Mouse (Mus musculus): ENCODE results near the gene Pdlim5.
"Not testable (repeated sequence)": the region's sequence is repeated elsewhere in the genome, so short reads cannot be mapped to it uniquely, and the experiment has no call there.

Pdlim5 gene

DNA sequence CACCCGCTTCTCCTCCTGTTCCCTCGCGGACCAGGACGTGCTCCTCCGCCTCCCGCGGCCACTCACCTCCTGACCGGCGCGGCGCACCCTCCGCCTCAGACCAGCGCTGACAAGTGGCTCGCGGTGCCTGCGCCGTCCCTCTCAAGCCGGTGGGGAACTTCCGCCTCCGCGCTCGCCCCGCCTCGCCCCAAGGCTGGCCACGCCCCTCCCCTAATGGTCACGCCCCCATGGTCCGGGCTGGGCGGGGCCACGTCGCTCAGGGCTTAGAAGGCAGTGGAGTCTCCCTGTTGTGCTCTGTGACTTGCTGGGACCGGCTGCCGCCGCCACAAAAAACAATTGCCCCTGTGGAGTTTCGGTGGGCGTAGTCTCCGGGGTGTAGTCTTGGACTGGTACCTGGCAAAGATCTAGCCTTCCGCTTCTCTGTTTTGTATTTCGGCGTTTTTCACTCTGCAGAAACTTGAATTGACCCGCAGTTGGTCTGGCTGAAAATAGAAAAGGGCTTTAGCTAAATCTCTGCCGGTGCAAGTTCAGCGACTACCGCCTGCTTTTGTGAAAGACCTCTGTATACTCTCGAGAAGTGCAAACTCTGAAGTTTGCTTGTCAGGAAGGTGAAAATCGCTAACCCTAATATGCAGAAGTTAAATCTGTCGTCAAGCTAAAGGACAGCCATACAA, at the start of gene Pdlim5:
Pdlim5 (minus strand) TSS at position 177 of the 674 bp plus-strand sequence.
- peak; percentile 95 for DNase-seq

DNA sequence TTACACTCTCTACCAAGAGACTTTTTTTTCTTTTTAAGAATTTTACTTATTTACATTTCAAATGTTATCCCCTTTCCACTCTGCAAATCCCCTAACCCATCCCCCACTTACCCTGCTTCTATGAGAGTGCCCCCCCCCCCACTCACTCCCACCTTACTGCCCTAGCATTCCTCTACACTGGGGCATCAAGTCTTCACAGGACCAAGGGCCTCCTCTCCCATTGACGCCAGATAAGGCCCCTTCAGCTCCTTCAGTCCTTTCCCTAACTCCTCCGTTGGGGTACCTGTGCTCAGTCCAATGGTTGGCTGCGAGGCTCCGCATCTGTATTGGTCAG, 48.2 kb upstream of the Pdlim5 start:
- DNase-seq: no peak

DNA sequence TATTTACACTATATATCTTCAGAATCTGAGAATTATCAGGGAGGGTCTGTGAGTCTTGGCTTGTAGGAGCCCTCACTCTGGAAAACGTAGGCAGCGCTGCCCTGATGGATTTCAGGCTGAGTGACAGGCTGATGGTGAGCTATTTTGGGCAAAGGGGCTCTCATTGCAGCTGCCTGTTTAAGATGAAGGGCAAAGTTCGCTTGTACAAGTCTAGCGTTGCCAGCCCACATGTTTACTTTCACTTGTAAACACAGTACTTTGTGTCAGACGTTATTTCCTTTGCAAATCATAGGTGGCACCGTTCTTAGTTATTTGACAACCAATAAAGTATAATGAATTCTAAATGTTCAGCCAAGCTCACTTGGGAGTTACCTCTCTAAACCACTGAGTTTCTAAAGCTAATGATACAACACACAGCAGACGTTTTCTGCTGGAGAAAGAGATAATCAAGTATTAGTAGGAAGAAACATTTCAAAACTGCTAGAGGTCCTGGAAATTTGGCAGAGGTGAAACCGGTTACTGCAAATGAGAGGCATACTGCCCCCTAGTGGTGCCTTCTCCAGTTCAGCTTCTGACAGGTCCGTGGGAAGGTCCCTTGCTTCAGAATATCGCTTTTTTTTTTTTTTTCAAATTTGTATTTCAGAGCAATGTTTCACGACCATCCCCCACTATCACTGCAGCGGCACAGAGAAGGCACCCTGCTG, 47.7 kb upstream of the Pdlim5 start:
- DNase-seq: peak; percentile 90

DNA sequence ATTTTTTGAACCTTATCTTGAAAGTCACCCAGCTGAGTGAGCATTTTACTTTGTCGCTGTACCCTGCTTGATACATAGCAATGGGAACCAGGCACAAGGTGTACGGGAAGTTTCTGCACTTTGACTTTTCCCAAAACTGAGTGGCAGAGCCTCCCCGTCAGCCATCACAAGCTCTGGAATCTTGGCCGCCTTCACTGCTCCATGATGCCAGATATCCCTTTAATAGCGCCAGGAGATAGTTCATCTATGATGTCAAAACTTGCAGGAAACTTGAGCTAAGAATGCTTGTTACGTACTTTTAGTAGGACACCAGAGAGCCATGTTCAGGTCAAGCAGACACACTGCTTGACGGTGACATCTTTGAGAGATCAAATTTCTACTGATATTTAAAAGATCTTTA, 46.7 kb upstream of the Pdlim5 start:
- no peak for DNase-seq

DNA sequence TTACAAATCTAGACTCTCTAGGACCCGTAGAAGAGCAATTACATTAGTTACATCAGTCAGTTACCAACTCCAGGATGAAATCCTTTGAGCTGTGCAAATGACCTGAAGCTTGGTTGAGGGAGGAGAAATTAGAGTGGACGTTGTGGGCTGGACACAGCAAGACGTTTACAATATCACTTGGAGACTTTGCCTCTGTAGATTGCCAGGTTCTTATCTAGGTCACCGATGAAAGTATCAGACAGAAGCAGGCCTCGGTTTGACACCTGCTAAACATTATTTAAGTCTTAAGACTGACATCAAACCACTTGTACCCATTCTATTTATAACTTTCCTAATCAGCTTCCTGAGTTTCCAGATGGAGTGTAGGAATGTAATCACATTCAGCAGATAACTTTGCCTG, 45.6 kb upstream of the Pdlim5 start:
- DNase-seq: no peak

DNA sequence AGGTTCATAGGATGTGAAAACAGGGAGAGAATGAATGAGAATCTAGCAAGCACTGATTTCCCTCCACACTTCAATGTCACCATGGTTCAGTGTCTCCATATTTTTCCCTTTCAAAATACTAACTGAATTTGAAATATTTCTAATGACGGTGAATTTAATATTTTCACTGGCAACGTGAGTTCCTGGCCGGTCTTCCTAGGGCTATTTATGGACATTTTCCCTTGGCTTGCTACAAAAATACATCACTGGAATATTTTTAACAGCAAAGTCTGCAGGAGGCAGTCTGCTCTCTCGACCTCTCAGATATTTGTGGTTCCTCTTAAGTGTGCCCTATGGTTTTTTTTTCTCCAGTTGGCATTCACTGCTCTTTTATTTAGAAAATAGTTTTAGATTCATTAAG, 44.7 kb upstream of the Pdlim5 start:
- no peak for DNase-seq

DNA sequence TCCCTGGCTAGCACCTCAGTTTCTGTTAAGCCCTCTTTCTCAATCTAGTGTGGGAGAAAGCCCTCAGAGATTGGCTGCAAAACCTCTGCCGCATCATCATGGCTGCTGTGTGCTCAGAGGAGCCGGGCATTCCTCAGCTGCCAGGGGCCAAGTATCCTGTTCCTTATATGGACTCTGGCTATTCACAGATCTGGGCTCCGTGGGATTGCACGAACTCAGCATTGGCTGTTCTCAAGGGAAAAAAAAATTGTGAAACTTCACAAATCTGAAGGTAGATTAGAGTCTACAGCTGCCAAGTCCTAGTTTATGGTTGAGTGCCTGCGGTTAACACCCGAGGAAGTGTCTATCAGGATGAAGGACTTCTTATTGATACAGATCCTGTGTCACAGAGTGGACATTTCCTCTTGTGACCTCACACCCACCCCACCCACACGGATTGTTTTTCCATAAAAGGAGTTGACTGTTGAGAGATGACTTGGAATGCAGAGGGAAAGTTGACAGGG, 44.1 kb upstream of the Pdlim5 start:
- no peak for DNase-seq

DNA sequence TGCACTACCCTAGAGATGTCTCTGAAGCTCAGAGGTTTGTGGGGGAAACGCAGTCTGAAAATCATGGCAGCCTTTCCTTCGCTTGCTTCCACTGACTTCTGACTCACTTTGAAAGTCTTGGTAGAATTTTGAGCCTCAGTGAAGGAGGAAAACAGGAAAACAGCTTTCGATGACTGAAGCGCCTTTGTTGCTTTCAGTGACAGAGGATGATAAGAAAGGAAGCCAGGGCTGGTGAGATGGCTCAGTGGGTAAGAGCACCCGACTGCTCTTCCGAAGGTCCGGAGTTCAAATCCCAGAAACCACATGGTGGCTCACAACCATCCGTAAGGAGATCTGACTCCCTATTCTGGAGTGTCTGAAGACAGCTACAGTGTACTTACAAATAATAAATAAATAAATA, 43.1 kb upstream of the Pdlim5 start:
- DNase-seq: not testable (repeated sequence)

DNA sequence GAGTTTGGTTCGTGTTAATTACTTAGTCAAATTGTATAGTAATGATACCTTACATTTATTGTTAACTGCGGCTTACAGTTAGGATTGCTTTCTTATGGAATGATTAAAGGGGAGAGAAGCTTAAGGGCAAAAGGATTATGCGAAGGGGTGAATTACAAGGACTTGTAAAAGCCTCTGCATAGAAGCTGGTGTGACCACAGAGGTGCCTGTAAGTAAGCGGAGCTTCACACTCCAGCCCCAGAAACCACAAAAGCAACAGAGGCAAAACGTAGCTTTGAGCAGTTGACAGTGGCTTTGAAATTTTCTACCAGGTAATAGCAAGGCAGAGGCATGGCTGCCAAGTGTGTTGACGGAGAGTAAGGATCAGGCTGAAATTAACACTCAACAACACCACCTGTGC, 41.3 kb upstream of the Pdlim5 start:
- DNase-seq: no peak

DNA sequence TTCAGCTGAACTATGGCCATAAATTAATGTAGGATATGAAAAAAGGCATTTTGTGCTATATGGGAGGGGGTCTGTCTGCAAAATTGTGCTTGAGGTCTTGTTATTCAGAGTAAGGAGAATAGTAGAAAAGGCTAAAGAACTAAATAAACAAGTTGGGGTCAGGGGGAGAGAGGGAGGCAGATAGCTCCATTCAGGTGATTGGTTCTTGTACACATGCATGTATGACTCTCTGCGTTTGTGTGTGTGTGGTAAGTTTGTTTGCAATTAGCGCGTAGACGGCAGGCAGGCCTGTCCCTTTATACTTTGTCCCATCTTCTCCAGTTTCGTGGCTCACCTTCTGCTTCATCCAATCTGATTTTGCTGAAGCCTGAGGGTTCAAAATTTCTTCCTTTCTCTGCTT, 40.7 kb upstream of the Pdlim5 start:
- no peak for DNase-seq

DNA sequence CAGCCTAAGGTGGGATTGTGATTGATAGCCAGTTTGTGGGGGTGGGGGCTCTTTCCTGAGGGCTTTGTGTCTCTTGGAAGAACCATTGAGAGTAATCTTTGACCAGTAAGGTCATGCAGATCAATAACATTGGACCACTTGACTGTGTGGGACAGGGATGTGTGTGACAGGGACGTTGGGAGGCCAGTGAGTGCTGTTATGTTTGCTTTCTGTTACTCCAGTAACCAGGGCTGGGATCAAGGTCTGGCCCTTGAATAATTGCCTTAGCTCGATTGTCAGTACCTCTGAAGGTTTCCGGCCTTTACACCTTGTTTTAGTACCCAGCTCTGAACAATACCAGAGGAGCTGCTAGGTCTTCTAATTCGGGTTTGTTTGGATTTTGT, 39.3 kb upstream of the Pdlim5 start:
- no peak for DNase-seq

DNA sequence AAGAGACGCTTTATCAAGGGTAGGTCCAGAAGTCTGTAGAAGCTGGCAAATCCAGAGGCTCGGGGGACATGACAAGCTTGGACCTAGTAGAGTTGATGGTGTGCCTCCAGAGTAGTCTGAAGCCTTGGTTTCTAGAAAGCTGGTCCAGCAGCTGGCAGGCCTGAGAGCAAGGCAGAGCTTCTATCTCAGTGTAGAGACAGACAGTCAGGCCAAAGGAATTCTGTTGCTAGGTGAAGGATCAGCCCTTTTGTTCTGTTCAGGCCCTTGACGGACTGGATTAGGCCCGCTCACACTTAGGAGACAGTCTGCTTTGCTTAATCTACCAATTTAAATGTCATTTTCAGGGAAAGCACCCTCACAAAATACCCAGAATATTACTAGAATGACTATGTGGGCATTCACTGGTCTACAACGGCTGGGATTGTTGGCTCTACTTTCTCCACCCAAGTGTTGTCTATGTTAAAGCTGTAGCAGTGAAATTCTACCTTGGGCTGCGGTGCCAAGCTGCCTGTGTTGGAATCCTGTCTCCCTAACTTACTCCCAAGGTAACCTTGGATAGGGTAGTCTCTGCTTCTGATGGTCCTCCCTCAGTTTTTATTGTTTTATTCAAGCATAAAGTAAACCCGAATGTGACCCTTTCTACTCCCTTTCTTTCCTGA, 38.8 kb upstream of the Pdlim5 start:
- no peak for DNase-seq

DNA sequence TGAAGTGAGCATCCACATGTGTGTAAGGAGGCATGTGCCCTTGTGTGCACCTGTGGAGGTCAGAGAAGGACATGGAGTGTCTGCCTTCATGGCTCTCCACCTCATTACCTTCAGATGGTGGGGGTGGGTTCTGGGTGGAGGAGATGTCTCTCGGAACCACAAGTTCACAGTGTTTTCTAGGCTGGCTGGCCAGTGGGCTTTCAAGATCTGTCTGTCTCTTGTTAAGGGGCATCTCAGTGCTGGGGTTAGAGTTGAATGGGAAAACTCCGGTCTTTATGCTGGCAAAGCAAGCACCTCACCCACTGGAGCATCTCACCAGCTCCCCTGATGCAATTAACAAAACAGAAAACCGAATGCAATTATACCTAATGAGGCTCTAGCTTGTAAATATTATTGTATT, 36.0 kb upstream of the Pdlim5 start:
- DNase-seq: no peak

DNA sequence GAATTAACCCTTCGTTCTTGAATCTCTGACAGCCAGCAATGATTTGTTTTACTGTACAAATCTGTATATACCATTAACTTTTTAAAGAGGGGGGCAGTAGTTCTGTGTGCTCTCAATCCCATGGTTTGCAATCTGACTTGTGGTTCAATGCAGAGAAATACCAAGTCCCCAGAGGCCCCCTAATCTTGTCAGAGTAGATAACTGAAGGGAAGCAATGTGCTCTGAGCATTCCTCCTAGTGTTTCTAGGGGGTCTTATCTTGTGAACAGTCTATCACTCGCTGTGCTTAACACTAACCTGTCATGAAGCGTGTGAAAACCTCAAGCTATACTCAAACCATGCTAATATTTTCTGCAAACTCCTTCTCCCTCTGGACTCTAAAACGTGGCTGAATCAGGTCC, 34.6 kb upstream of the Pdlim5 start:
- no peak for DNase-seq

DNA sequence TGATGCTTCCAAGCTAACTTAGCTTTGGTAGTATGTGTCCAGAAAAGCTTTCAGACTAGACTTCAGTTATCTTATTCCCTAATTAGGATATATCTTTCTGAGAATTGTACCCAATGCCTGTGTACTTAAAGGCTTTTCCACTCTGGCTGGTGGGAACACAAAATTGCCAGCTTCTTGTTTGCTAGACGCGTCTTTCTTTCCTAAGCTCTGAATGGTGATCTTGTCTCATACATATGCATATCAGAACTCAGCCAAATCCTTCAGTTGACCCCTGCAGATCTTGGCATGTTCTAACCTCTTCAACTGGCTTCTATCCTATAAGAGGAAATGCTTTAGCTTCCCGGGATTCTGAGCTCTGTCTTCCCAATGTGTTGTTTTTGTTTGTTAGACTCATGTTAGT, 31.3 kb upstream of the Pdlim5 start:
- no peak for DNase-seq

DNA sequence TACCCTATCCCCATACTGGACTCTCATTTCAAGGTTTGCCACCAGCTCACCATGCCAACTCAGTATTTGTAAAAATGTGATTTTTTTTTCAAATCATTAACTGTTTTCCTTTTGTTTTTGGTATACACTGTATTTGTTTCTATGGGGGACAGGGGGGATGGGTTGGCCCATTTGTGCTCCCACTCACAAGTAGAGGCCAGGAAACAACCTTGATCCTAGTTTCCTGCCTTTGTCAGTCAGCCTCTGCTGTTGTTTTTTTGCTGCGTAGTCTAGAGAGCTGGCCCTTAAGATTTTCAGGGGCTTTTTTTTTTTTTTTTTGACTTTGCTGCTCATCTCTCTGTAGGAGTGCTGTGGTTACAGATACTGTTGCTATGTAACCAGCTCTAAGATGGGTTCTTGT, 28.6 kb upstream of the Pdlim5 start:
- DNase-seq: no peak

DNA sequence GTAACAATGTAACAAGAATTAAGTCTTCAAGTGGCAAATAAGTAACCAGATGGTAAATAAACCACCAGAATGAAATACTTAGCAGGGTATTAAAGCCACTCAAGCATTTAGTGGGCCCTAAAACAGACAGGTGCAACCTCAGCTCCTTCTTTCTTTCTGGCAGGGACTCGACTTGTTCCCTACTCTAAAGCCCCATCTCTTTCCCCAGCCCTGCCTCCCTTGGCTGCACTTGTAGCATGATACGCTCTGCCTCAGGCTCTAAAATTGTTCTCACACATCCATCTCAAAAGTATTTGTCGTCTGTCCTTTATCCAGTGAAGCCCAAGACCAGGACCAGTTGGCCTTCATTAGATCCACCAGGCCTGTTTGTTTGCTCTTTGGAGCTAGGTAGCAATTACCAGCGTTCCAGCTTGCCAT, 28.0 kb upstream of the Pdlim5 start:
- no peak for DNase-seq

DNA sequence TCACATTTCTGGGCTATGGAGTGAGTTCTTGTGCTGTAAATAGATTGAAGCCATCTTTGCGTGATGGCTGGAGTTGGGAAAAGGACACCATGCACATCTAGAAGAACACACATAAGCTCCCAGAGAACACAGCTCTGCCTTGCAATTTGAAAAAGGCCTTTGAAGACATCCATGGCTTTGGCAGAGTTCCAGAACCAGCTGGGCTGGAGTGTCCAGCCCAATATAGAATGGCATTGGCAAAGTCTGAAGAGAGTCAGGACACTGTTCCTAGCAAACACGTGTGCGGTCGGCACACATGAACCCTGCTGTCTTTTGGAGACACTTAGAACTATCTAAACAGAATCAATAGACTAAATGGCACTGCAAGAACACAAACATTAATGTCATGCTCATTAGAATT, 26.7 kb upstream of the Pdlim5 start:
- DNase-seq: no peak

DNA sequence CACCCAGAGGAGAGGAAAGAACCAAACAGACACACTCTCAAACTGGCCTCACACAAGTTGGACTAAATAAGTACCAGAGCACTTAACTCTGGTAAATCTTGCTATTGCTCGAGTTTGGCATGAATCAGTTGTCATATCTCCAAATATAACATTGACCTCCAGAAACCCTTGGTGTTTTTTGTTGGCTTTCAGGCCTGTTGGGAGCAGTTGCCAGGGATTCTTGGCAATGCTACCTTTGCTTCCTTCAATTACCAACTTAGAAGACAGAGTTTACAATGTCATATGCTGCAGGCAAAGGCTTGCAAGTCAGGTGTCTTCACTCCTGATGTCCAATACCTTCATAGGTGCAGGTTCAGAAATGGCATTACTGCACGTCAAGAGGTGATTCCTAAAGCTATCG, 26.0 kb upstream of the Pdlim5 start:
- DNase-seq: no peak

DNA sequence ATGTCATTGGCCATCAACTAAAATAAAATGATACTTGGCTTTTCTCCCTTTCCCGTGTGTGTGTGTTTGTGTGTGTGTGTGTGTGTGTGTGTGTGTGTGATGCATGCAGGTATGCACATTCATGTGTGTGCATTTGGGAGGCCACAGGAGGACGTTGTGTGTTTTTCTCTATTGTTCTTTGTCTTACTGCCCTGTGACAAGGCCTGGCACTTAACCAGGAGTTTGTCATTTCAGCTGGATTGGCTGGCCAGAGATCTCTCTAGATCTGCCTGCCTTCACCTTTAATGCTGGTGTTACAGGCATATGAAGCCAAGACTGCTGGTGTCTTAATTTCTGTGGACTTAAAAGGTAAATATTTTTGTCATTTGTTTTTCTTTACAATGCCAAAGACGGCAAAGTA, 22.5 kb upstream of the Pdlim5 start:
- no peak for DNase-seq

DNA sequence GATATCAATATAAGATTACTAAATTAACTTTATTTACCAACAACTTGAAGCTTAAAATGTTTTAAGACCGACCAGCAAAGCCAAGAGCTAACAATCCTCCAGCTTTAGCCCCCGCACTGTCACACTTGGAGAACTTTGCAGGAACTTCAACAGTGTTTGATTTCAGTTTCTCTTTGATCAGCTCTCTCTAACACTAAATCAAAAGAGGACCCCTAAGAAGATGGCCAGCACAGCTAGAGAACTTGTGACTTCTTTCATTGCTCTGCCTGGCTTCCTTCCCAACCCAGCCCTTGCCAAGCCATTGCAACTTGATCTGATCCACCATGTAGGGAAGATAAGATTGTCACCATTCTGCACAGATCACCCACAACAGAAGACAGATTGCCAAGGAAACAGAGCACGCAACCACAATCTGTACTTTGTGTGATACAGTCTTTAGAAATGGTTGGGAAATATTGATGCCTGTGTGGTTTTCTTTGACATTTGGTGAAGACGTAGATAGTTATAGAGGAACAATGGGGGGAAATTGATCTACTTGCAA, 17.9 kb upstream of the Pdlim5 start:
- DNase-seq: no peak

DNA sequence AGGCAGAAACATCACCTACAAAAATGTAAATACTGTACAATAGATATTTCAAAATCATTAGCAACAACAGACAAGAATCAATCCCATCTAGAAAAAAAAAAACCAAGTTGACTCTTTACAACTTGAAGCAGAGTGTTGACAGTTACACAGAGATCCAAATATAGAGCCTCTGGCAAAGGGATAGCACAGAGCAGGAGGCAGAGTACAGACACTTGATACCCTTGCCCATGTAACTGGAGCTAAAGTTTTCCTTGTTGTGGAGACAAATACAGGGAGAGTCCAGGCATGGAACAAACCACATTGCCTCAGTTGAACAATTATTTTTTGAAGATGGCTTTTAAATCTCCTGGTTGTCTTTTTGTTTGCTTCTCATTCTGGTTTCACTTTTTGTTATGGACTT, 15.4 kb upstream of the Pdlim5 start:
- no peak for DNase-seq

DNA sequence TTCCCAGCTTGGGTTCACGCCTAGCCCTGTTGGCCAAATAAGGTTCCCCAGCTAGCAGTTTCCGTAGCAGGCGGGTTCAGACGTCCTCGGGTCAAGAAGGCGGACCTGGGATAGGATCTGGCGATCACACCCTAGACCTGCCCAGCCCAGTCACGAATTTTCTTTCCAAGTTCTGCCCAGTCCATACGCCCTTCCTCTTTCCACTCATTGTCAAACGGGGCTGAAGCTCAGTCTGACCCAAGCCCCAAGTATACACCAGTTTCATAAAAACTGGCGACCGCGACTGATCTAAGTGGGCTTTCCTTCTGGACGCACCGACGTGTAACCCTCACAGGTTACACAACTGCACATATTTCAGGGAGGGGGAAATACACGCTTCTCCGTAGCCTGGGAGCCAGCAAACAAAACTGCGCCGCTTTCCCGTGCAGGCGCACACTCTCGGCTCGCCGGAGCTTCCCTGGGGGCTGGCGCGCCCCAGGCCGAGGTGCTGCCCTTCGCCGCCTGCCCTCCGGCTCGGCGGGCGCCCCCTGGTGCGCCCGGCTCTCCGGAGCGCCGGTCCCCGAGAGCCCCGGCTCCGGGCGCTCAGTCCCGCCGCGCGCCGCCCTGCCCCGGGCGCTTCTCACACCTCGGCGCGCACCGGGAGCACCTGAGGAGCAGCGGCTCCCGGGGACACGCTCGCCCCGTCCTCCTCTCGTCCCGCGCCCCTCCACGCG, 544 bp downstream of the Pdlim5 start:
- DNase-seq: peak; percentile 63

Measured in embryo, embryonic 11 days (tissue).